Mouse (Mus musculus) CH12.LX (cell line): Measurements from ENCODE around the gene Atp5g1. TPM values are rescaled to one million over a fixed set of nuclear protein-coding genes. Genes with fewer than 3 reads are reported as not detected.

Experiments
- DNase-seq: peaks from one replicate; pipeline ENCODE4 v3.0.0-alpha.2; 2013; ENCODE audit errors: extremely low read depth
- H3K27ac ChIP-seq: 2 replicates; pipeline ENCODE4 v1.5.1; 2012; ENCODE audit warnings: low read depth, mild to moderate bottlenecking, control low read depth, moderate library complexity; ENCODE audit not compliant: insufficient read depth
- H3K27me3 ChIP-seq: replicated peaks from 2 replicates; pipeline ENCODE3; 2012; ENCODE audit warnings: inconsistent platforms
- H3K36me3 ChIP-seq, 2 experiments: replicated peaks in 1 of 2; 2 replicates each; pipeline versions ENCODE3 to v1.6.1; 2012; ENCODE audit warnings: inconsistent platforms in 1 of 2, low read length in 1 of 2, mild to moderate bottlenecking in 1 of 2, mixed read lengths in 1 of 2, moderate library complexity in 1 of 2; ENCODE audit not compliant: control insufficient read depth in 1 of 2, insufficient read depth in 1 of 2
- H3K4me1 ChIP-seq, 2 experiments: 2 replicates each; pipeline ENCODE4 v1.6.1; 2012; ENCODE audit warnings: inconsistent platforms in 1 of 2, moderate library complexity in 1 of 2; ENCODE audit not compliant: insufficient read depth in 2 of 2, control insufficient read depth in 1 of 2
- H3K4me2 ChIP-seq: 2 replicates; pipeline ENCODE4 v1.6.1; 2012; ENCODE audit warnings: low read depth, mild to moderate bottlenecking, control low read depth; ENCODE audit not compliant: poor library complexity, insufficient read depth, severe bottlenecking
- H3K4me3 ChIP-seq, 3 experiments: fragments of 150-350 bp in 1 of 3; sonication (generic) in 1 of 3; replicated peaks in 1 of 3; 2 replicates each; pipeline versions ENCODE3 to v1.5.1; 2011 to 2012; ENCODE audit warnings: low read depth in 2 of 3, low read length in 2 of 3, mild to moderate bottlenecking in 2 of 3, moderate library complexity in 2 of 3, control low read depth in 1 of 3, improper control_type of control experiment in 1 of 3, inconsistent platforms in 1 of 3, mixed read lengths in 1 of 3; ENCODE audit not compliant: poor library complexity in 1 of 3
- H3K79me2 ChIP-seq: replicated peaks from 2 replicates; pipeline ENCODE4 v1.6.1; 2012; ENCODE audit warnings: mild to moderate bottlenecking, moderate library complexity; ENCODE audit not compliant: control insufficient read depth, poor library complexity, insufficient read depth, severe bottlenecking; ENCODE audit errors: extremely low read depth
- H3K9ac ChIP-seq: 2 replicates; pipeline ENCODE4 v1.6.1; 2012; ENCODE audit warnings: low read depth, mild to moderate bottlenecking, control low read depth, moderate library complexity; ENCODE audit not compliant: insufficient read depth
- H3K9me3 ChIP-seq: replicated peaks from 2 replicates; pipeline ENCODE3; 2012; ENCODE audit warnings: low read length, inconsistent platforms, mixed read lengths
- BHLHE40 ChIP-seq: IDR thresholded peaks from 2 replicates; pipeline ENCODE4 v1.6.1; 2011; ENCODE audit warnings: mild to moderate bottlenecking, low read depth, low read length, improper control_type of control experiment
- CHD1 ChIP-seq: IDR thresholded peaks from 2 replicates; pipeline ENCODE4 v1.6.1; 2012; ENCODE audit warnings: low read depth, low read length, improper control_type of control experiment, inconsistent platforms
- CHD2 ChIP-seq: IDR thresholded peaks from 2 replicates; pipeline ENCODE4 v1.6.1; 2011; ENCODE audit warnings: low read length, improper control_type of control experiment
- CTCF ChIP-seq, 2 experiments: IDR thresholded peaks in 1 of 2; conservative IDR thresholded peaks in 1 of 2; 2 replicates each; pipeline ENCODE4 v1.5.1; 2011 to 2012; ENCODE audit warnings: low read depth in 2 of 2, low read length in 2 of 2, improper control_type of control experiment in 1 of 2, inconsistent platforms in 1 of 2, mild to moderate bottlenecking in 1 of 2, moderate library complexity in 1 of 2
- E2F4 ChIP-seq: IDR thresholded peaks from 2 replicates; pipeline ENCODE4 v1.6.1; 2011; ENCODE audit warnings: low read depth, low read length, improper control_type of control experiment; ENCODE audit not compliant: insufficient replicate concordance
- ELF1 ChIP-seq: IDR thresholded peaks from 2 replicates; pipeline ENCODE4 v1.6.1; 2014; ENCODE audit warnings: low read depth, mild to moderate bottlenecking, inconsistent platforms, low read length, improper control_type of control experiment
- EP300 ChIP-seq: IDR thresholded peaks from 2 replicates; pipeline ENCODE4 v1.6.1; 2011; ENCODE audit warnings: low read length, improper control_type of control experiment
- ETS1 ChIP-seq: conservative IDR thresholded peaks from 2 replicates; pipeline ENCODE4 v1.6.1; 2012; ENCODE audit warnings: low read depth, mild to moderate bottlenecking, inconsistent platforms, low read length, improper control_type of control experiment, moderate library complexity
- GABPA ChIP-seq: IDR thresholded peaks from 2 replicates; pipeline ENCODE4 v1.6.1; 2012; ENCODE audit warnings: low read depth, low read length, improper control_type of control experiment, inconsistent platforms; ENCODE audit not compliant: insufficient replicate concordance
- IRF4 ChIP-seq: IDR thresholded peaks from 2 replicates; pipeline ENCODE4 v1.6.1; 2014; ENCODE audit warnings: low read depth, mild to moderate bottlenecking, inconsistent platforms, low read length, improper control_type of control experiment
- KAT2A ChIP-seq: IDR thresholded peaks from 2 replicates; pipeline ENCODE4 v1.6.1; 2012; ENCODE audit warnings: low read length, improper control_type of control experiment, inconsistent platforms; ENCODE audit not compliant: insufficient replicate concordance
- MAFK ChIP-seq: IDR thresholded peaks from 2 replicates; pipeline ENCODE4 v1.6.1; 2011; ENCODE audit warnings: low read length, improper control_type of control experiment; ENCODE audit not compliant: insufficient replicate concordance
- MAX ChIP-seq: IDR thresholded peaks from 2 replicates; pipeline ENCODE4 v1.6.1; 2011; ENCODE audit warnings: low read length, improper control_type of control experiment
- MAZ ChIP-seq: IDR thresholded peaks from 2 replicates; pipeline ENCODE4 v1.6.1; 2012; ENCODE audit warnings: low read depth, mild to moderate bottlenecking, inconsistent platforms, low read length, improper control_type of control experiment, moderate library complexity
- MYC ChIP-seq: IDR thresholded peaks from 2 replicates; pipeline ENCODE4 v1.6.1; 2011; ENCODE audit warnings: low read depth, mild to moderate bottlenecking, improper control_type of control experiment, low read length
- NELFE ChIP-seq: IDR thresholded peaks from 2 replicates; pipeline ENCODE4 v1.6.1; 2011; ENCODE audit warnings: low read depth, low read length, improper control_type of control experiment
- NRF1 ChIP-seq: IDR thresholded peaks from 2 replicates; pipeline ENCODE4 v1.6.1; 2014; ENCODE audit warnings: low read depth, mild to moderate bottlenecking, inconsistent platforms, low read length, improper control_type of control experiment, moderate library complexity
- PAX5 ChIP-seq: IDR thresholded peaks from 2 replicates; pipeline ENCODE4 v1.6.1; 2012; ENCODE audit warnings: low read length, inconsistent platforms, mixed read lengths
- POLR2A ChIP-seq: IDR thresholded peaks from 2 replicates; pipeline ENCODE4 v1.6.1; 2011; ENCODE audit warnings: low read depth, mild to moderate bottlenecking, improper control_type of control experiment, low read length
- POLR2AphosphoS2 ChIP-seq: IDR thresholded peaks from 2 replicates; pipeline ENCODE4 v1.6.1; 2011; ENCODE audit warnings: low read depth, low read length, improper control_type of control experiment
- SIN3A ChIP-seq: IDR thresholded peaks from 2 replicates; pipeline ENCODE4 v1.6.1; 2012; ENCODE audit warnings: low read length, improper control_type of control experiment, inconsistent platforms
- SMC3 ChIP-seq: IDR thresholded peaks from 2 replicates; pipeline ENCODE4 v1.6.1; 2011; ENCODE audit warnings: low read depth, low read length, improper control_type of control experiment
- TBP ChIP-seq: conservative IDR thresholded peaks from 2 replicates; pipeline ENCODE4 v1.6.1; 2011; ENCODE audit warnings: low read depth, low read length, improper control_type of control experiment
- TCF12 ChIP-seq: IDR thresholded peaks from 2 replicates; pipeline ENCODE4 v1.6.1; 2014; ENCODE audit warnings: low read depth, mild to moderate bottlenecking, inconsistent platforms, low read length, improper control_type of control experiment
- UBTF ChIP-seq: IDR thresholded peaks from 2 replicates; pipeline ENCODE4 v1.6.1; 2012; ENCODE audit warnings: low read depth, mild to moderate bottlenecking, inconsistent platforms, low read length, improper control_type of control experiment, moderate library complexity
- USF2 ChIP-seq: conservative IDR thresholded peaks from 2 replicates; pipeline ENCODE4 v1.6.1; 2011; ENCODE audit warnings: low read depth, low read length, improper control_type of control experiment
- ZC3H11A ChIP-seq: IDR thresholded peaks from 2 replicates; pipeline ENCODE4 v1.6.1; 2012; ENCODE audit warnings: low read depth, mild to moderate bottlenecking, inconsistent platforms, low read length, improper control_type of control experiment
- ZKSCAN1 ChIP-seq: IDR thresholded peaks from 2 replicates; pipeline ENCODE4 v1.6.1; 2012; ENCODE audit warnings: low read depth, inconsistent platforms, low read length, improper control_type of control experiment, borderline replicate concordance
- ZMIZ1 ChIP-seq: IDR thresholded peaks from 2 replicates; pipeline ENCODE4 v1.6.1; 2012; ENCODE audit warnings: low read depth, mild to moderate bottlenecking, inconsistent platforms, low read length, improper control_type of control experiment
- ZNF384 ChIP-seq: IDR thresholded peaks from 2 replicates; pipeline ENCODE4 v1.6.1; 2012; ENCODE audit warnings: low read depth, low read length, improper control_type of control experiment, inconsistent platforms
- dilution Hi-C: fragments of 300-500 bp; cut with MboI; formaldehyde crosslinking; loops from 2 replicates; pipeline ENCODE4 v1.14.3; 2020; ENCODE audit warnings: low sequenced_read_pairs; ENCODE audit not compliant: extremely low pct_unique_long_range_greater_than_20kb, extremely low pct_ligation_motif_present
- in situ Hi-C: fragments of 300-500 bp; cut with MboI; formaldehyde crosslinking; loops from 3 replicates; pipeline ENCODE4 v1.14.3; 2019; ENCODE audit warnings: low sequenced_read_pairs, low pct_ligation_motif_present, low pct_unique_long_range_greater_than_20kb, mixed read lengths
- polyA plus RNA-seq: library from polyadenylated mRNA; unstranded; fragments of >175 nt; gene quantifications from 2 replicates; pipeline ENCODE4 v1.2.1, GENCODE M21; 2012; ENCODE audit warnings: low read depth; ENCODE audit not compliant: insufficient read length
- total RNA-seq, 2 experiments: library from RNA; depleted of rRNA; stranded (reverse); fragments of 300-350 nt in 1 of 2; fragments of >200 nt in 1 of 2; gene quantifications; 2 replicates each; pipeline ENCODE4 v1.2.3; 2012 to 2014

The Atp5g1 gene
- total and polyA plus RNA-seq, 3 experiments = 778 to 969 (median 851) TPM

GRCm38 (mm10) chr11:96116116-96116515 lies 40.6 kb upstream of the Atp5g1 start:
- no peak for TF ChIP-seq EP300
- no peak for TF ChIP-seq UBTF
- TF ChIP-seq TCF12 = no peak
- no peak for TF ChIP-seq ETS1
- no peak for TF ChIP-seq E2F4
- TF ChIP-seq MAX = no peak
- TF ChIP-seq TBP = no peak
- TF ChIP-seq ELF1 = no peak
- TF ChIP-seq PAX5 = no peak
- no peak for TF ChIP-seq MAFK
- no peak for TF ChIP-seq CTCF (conservative IDR thresholded peaks at IDR 0.05 in 1 of 2, IDR thresholded peaks at IDR 0.05 in 1 of 2; ENCODE audit: low read depth in 2 of 2, low read length in 2 of 2)
- no peak for TF ChIP-seq POLR2AphosphoS2
- TF ChIP-seq POLR2A = no peak
- no peak for TF ChIP-seq KAT2A
- no peak for TF ChIP-seq ZNF384
- in situ Hi-C loops = no loop called here
- Histone ChIP-seq H3K4me3 (no peak overlapping the region), H3K9ac (no peak overlapping the region), H3K9me3 (no peaks in the 10 kb centered on the region), H3K36me3 (no peaks in the 10 kb centered on the region), H3K27me3 (peaks cover 67% of the 10 kb centered on the region), H3K4me2 (no peak overlapping the region), H3K79me2 (no peaks in the 10 kb centered on the region), H3K4me1 (no peaks in the 10 kb centered on the region), H3K27ac (no peak overlapping the region)
- dilution Hi-C loops = no loop called here
- DNase-seq = no peak

- dilution Hi-C loops (no loop called here), in situ Hi-C loops (no loop called here)
- H3K36me3 ChIP-seq = no peaks in the 10 kb centered on the region
- no peak overlapping the region for H3K4me2 ChIP-seq
- TF ChIP-seq ZKSCAN1 (no peak), CHD2 (no peak), USF2 (no peak), SIN3A (no peak), POLR2AphosphoS2 (no peak), E2F4 (no peak), MYC (no peak), IRF4 (no peak), POLR2A (no peak), SMC3 (no peak), GABPA (no peak), ZC3H11A (no peak), CHD1 (no peak), NRF1 (no peak), BHLHE40 (no peak), NELFE (no peak), ELF1 (no peak), MAZ (no peak), ZMIZ1 (no peak), PAX5 (no peak)
- H3K9me3 ChIP-seq = no peaks in the 10 kb centered on the region
- H3K4me1 ChIP-seq = no peaks in the 10 kb centered on the region
- DNase-seq = no peak
- no peak overlapping the region for H3K27ac ChIP-seq
- H3K9ac ChIP-seq = no peak overlapping the region
- H3K79me2 ChIP-seq = no peaks in the 10 kb centered on the region
- H3K4me3 ChIP-seq = no peak overlapping the region
- peaks cover 64% of the 10 kb centered on the region for H3K27me3 ChIP-seq
Measured at GRCm38 (mm10) chr11:96115416-96115815, 39.9 kb upstream of the Atp5g1 start.
